Mouse (Mus musculus) myocyte (in vitro differentiated cells): ENCODE data around the gene Snx8. TPM values are rescaled to one million over a fixed set of nuclear protein-coding genes. Genes with fewer than 3 reads are reported as not detected.

Source experiments
- H3K27me3 ChIP-seq: one replicate; pipeline ENCODE4 v1.6.1; 2011; ENCODE audit not compliant: control insufficient read depth, insufficient read depth, insufficient read length
- H3K36me3 ChIP-seq: one replicate; pipeline ENCODE4 v1.6.1; 2011; ENCODE audit not compliant: control insufficient read depth, insufficient read depth
- H3K4me2 ChIP-seq: one replicate; pipeline ENCODE4 v1.6.1; 2011; ENCODE audit warnings: low read depth, control low read depth
- H3K4me3 ChIP-seq: one replicate; pipeline ENCODE4 v1.5.1; 2011; ENCODE audit warnings: mild to moderate bottlenecking, control low read depth, moderate library complexity
- H3K79me2 ChIP-seq: one replicate; pipeline ENCODE4 v1.6.1; 2011; ENCODE audit not compliant: control insufficient read depth, insufficient read depth
- H3ac ChIP-seq: one replicate; pipeline ENCODE4 v1.6.1; 2011; ENCODE audit not compliant: control insufficient read depth, insufficient read length
- CEBPB ChIP-seq: IDR thresholded peaks from 2 replicates; pipeline ENCODE4 v1.6.1; 2011; ENCODE audit warnings: mild to moderate bottlenecking, moderate library complexity; ENCODE audit not compliant: poor library complexity, insufficient read depth, severe bottlenecking
- E2F4 ChIP-seq: IDR thresholded peaks from one replicate; pipeline ENCODE4 v1.6.1; 2011; ENCODE audit warnings: mild to moderate bottlenecking, control low read depth, moderate library complexity; ENCODE audit not compliant: insufficient read depth
- MAX ChIP-seq: IDR thresholded peaks from one replicate; pipeline ENCODE4 v1.6.1; 2011; ENCODE audit warnings: low read depth, mild to moderate bottlenecking, control low read depth
- MYOD1 ChIP-seq, 3 experiments: IDR thresholded peaks; one replicate each; pipeline ENCODE4 v1.6.1; 2011; ENCODE audit warnings: control low read depth in 2 of 3, low read depth in 2 of 3, mild to moderate bottlenecking in 2 of 3, moderate library complexity in 1 of 3; ENCODE audit not compliant: insufficient read length in 2 of 3, control insufficient read depth in 1 of 3
- MYOG ChIP-seq, 3 experiments: IDR thresholded peaks; one replicate each; pipeline ENCODE4 v1.6.1; 2011; ENCODE audit warnings: control low read depth in 2 of 3, low read depth in 2 of 3, mild to moderate bottlenecking in 2 of 3; ENCODE audit not compliant: insufficient read length in 2 of 3, control insufficient read depth in 1 of 3, insufficient read depth in 1 of 3
- POLR2A ChIP-seq: IDR thresholded peaks from one replicate; pipeline ENCODE4 v1.6.1; 2011; ENCODE audit warnings: low read depth, mild to moderate bottlenecking, control low read depth, moderate library complexity; ENCODE audit not compliant: insufficient read length
- POLR2AphosphoS2 ChIP-seq: IDR thresholded peaks from one replicate; pipeline ENCODE4 v1.6.1; 2011; ENCODE audit warnings: low read depth, control low read depth; ENCODE audit not compliant: insufficient read length
- REST ChIP-seq: IDR thresholded peaks from one replicate; pipeline ENCODE4 v1.6.1; 2011; ENCODE audit warnings: mild to moderate bottlenecking, control low read depth, moderate library complexity; ENCODE audit not compliant: insufficient read depth, insufficient read length
- SRF ChIP-seq: IDR thresholded peaks from one replicate; pipeline ENCODE4 v1.6.1; 2011; ENCODE audit warnings: low read depth; ENCODE audit not compliant: control insufficient read depth, insufficient read length
- TCF12 ChIP-seq: IDR thresholded peaks from one replicate; pipeline ENCODE4 v1.6.1; 2011; ENCODE audit warnings: mild to moderate bottlenecking, control low read depth; ENCODE audit not compliant: poor library complexity, insufficient read depth, severe bottlenecking
- TCF3 ChIP-seq: IDR thresholded peaks from one replicate; pipeline ENCODE4 v1.6.1; 2011; ENCODE audit warnings: low read depth, control low read depth; ENCODE audit not compliant: insufficient read length
- USF1 ChIP-seq: IDR thresholded peaks from one replicate; pipeline ENCODE4 v1.6.1; 2011; ENCODE audit warnings: low read depth, mild to moderate bottlenecking, control low read depth, moderate library complexity
- polyA plus RNA-seq: library from polyadenylated mRNA; unstranded; fragments of >200 nt; fragmentation: generic; extraction: Trizol; gene quantifications from one replicate; pipeline ENCODE4 v1.2.1, GENCODE M21; 2012; ENCODE audit warnings: missing spikeins

Gene Snx8
- polyA plus RNA-seq, 1 experiment, result 50.5 TPM

DNA sequence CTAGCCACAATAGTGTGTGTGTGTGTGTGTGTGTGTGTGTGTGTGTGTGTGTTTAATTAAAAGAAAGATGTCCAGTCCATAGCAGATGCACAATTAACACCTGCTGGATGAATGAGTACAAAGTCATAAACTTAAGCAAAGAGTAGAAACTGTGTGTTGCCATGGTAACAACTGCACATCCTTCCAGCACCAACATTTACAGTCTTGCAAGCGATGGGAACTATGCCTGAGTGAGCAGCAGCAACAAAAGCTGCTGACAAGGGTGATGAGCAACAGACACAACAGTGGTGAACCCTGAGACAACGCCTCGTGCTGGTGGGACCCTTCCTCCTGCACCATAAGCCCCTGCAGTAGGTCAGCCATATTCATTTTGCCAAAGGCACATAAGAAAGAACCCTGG, 14.8 kb downstream of the Snx8 start:
- no peak overlapping the region for H3K4me2 ChIP-seq
- H3K4me3 ChIP-seq, result no peak overlapping the region
- no peaks in the 10 kb centered on the region for H3K27me3 ChIP-seq
- no peaks in the 10 kb centered on the region for H3K36me3 ChIP-seq
- H3ac ChIP-seq, result no peak overlapping the region
- TF ChIP-seq POLR2A (no peak), REST (no peak), POLR2AphosphoS2 (no peak), MYOG (IDR thresholded peaks at IDR 0.05; ENCODE audit: control insufficient read depth in 1 of 3, insufficient read depth in 1 of 3, insufficient read length in 2 of 3, low read depth in 2 of 3) (no peak), CEBPB (no peak), MAX (no peak), MYOD1 (IDR thresholded peaks at IDR 0.05; ENCODE audit: control insufficient read depth in 1 of 3, insufficient read length in 2 of 3, low read depth in 2 of 3) (no peak), USF1 (no peak), TCF3 (no peak), TCF12 (no peak), E2F4 (no peak), SRF (no peak)
- H3K79me2 ChIP-seq, result peaks cover 75% of the 10 kb centered on the region

GRCm38 (mm10) chr5:140373711-140374110, 15.4 kb downstream of the Snx8 start:
- peaks cover 80% of the 10 kb centered on the region for H3K79me2 ChIP-seq
- no peak overlapping the region for H3K4me2 ChIP-seq
- TF ChIP-seq CEBPB (no peak), USF1 (no peak), MYOG (IDR thresholded peaks at IDR 0.05; ENCODE audit: control insufficient read depth in 1 of 3, insufficient read depth in 1 of 3, insufficient read length in 2 of 3, low read depth in 2 of 3) (no peak), POLR2AphosphoS2 (no peak), TCF12 (no peak), MAX (no peak), REST (no peak), MYOD1 (IDR thresholded peaks at IDR 0.05; ENCODE audit: control insufficient read depth in 1 of 3, insufficient read length in 2 of 3, low read depth in 2 of 3) (no peak), E2F4 (no peak), POLR2A (no peak), TCF3 (no peak), SRF (no peak)
- no peaks in the 10 kb centered on the region for H3K36me3 ChIP-seq
- H3K4me3 ChIP-seq, result no peak overlapping the region
- no peaks in the 10 kb centered on the region for H3K27me3 ChIP-seq
- H3ac ChIP-seq, result no peak overlapping the region

DNA sequence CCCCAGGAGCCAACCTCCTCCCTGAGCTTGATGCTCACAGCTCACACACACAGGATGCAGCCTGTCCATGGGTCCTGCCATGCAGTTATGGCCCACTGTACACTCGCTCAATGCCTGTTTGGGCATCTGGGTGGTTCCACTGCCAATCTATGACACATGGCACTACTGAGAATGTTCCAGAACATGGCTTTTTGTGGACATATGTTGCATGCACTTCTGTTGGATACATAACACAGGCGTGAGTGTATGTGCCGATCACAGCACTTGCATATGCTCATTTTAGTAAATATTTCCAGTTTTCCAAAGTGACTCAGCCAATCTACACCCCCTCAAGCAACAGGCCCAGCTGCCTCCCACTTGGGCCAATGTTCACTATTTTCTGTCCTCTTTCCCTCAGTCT, 17.4 kb downstream of the Snx8 start:
- Histone ChIP-seq H3K4me2 (no peak overlapping the region), H3K79me2 (peaks cover 76% of the 10 kb centered on the region), H3K4me3 (no peak overlapping the region), H3ac (no peak overlapping the region), H3K36me3 (no peaks in the 10 kb centered on the region), H3K27me3 (no peaks in the 10 kb centered on the region)
- TF ChIP-seq USF1, result no peak
- no peak for TF ChIP-seq CEBPB
- no peak for TF ChIP-seq MAX
- no peak for TF ChIP-seq TCF12
- no peak for TF ChIP-seq REST
- no peak for TF ChIP-seq MYOG (IDR thresholded peaks at IDR 0.05; ENCODE audit: control insufficient read depth in 1 of 3, insufficient read depth in 1 of 3, insufficient read length in 2 of 3, low read depth in 2 of 3)
- no peak for TF ChIP-seq MYOD1 (IDR thresholded peaks at IDR 0.05; ENCODE audit: control insufficient read depth in 1 of 3, insufficient read length in 2 of 3, low read depth in 2 of 3)
- TF ChIP-seq POLR2A, result no peak
- no peak for TF ChIP-seq POLR2AphosphoS2

- H3K27me3 ChIP-seq, result no peaks in the 10 kb centered on the region
- H3K4me2 ChIP-seq, result no peak overlapping the region
- TF ChIP-seq CEBPB (no peak), USF1 (no peak), POLR2AphosphoS2 (no peak), TCF3 (no peak), MYOG (IDR thresholded peaks at IDR 0.05; ENCODE audit: control insufficient read depth in 1 of 3, insufficient read depth in 1 of 3, insufficient read length in 2 of 3, low read depth in 2 of 3) (no peak), MYOD1 (IDR thresholded peaks at IDR 0.05; ENCODE audit: control insufficient read depth in 1 of 3, insufficient read length in 2 of 3, low read depth in 2 of 3) (no peak), E2F4 (no peak), TCF12 (no peak), POLR2A (no peak), MAX (no peak), REST (no peak)
- peaks cover 81% of the 10 kb centered on the region for H3K79me2 ChIP-seq
- H3K36me3 ChIP-seq, result no peaks in the 10 kb centered on the region
- H3ac ChIP-seq, result no peak overlapping the region
- H3K4me3 ChIP-seq, result no peak overlapping the region
Measured at GRCm38 (mm10) chr5:140370446-140371254, 18.4 kb downstream of the Snx8 start.
